Mouse (Mus musculus): ENCODE measurements around the gene Gm12184. TPM values are rescaled to one million over a fixed set of nuclear protein-coding genes. Genes with fewer than 3 reads are reported as not detected.
A peak's percentile ranks its signal among the peaks of the same experiment; 100 is the strongest.

Gene Gm12184
- polyA plus RNA-seq, 1 experiment from 2014 or later: 5.2 TPM

- ATAC-seq: no peak
- Histone ChIP-seq H3K9ac (no peak overlapping the region), H3K27ac (no peak overlapping the region), H3K9me3 (replicated peaks) (no peaks in the 10 kb centered on the region), H3K27me3 (no peaks in the 10 kb centered on the region), H3K4me2 (no peak overlapping the region), H3K4me1 (0 out of 2 replicates have a peak, but pooled peaks cover 3% of the 10 kb centered on the region), H3K36me3 (ENCODE audit: poor library complexity, severe bottlenecking) (no peaks in the 10 kb centered on the region), H3K4me3 (no peak overlapping the region)
- 64% methylated on average over 8 of the region's 8 CpGs for WGBS
These were observed 35.5 kb downstream of the Gm12184 start for GRCm38 (mm10) chr11:48790946-48791345.

- Histone ChIP-seq H3K27ac (no peak overlapping the region), H3K9me3 (replicated peaks) (no peaks in the 10 kb centered on the region; the same call in 1 of the 2 replicates), H3K9ac (peak overlapping the region; percentile 37; the same call in 1 of the 2 replicates), H3K4me2 (peak overlapping the region; percentile 54), H3K4me3 (peak overlapping the region; percentile 25; the same call in 1 of the 2 replicates), H3K36me3 (ENCODE audit: poor library complexity, severe bottlenecking) (no peaks in the 10 kb centered on the region), H3K4me1 (0 out of 2 replicates have a peak, but pooled peaks cover 3% of the 10 kb centered on the region), H3K27me3 (no peaks in the 10 kb centered on the region)
- 15% methylated on average over 20 of the region's 20 CpGs for WGBS
- ATAC-seq: peak; percentile 62
These were observed 36.3 kb downstream of the Gm12184 start for GRCm38 (mm10) chr11:48789973-48790823.

GRCm38 (mm10) chr11:48789215-48789614 lies 37.2 kb downstream of the Gm12184 start:
- WGBS: 89% methylated on average over 5 of the region's 5 CpGs
- H3K27me3 ChIP-seq: no peaks in the 10 kb centered on the region
- H3K9ac ChIP-seq: no peak overlapping the region
- no peak overlapping the region for H3K4me2 ChIP-seq
- no peak overlapping the region for H3K4me3 ChIP-seq
- 0 out of 2 replicates have a peak, but pooled peaks cover 3% of the 10 kb centered on the region for H3K4me1 ChIP-seq
- no peak for ATAC-seq
- no peak overlapping the region for H3K27ac ChIP-seq
- no peaks in the 10 kb centered on the region; the same call in 1 of the 2 replicates for H3K9me3 ChIP-seq (replicated peaks)
- no peaks in the 10 kb centered on the region for H3K36me3 ChIP-seq (ENCODE audit: poor library complexity, severe bottlenecking)

GRCm38 (mm10) chr11:48788311-48789089 lies 38.0 kb downstream of the Gm12184 start:
- peak; percentile 84 for ATAC-seq
- peak overlapping the region; percentile 40 for H3K4me3 ChIP-seq
- no peak overlapping the region for H3K27ac ChIP-seq
- H3K27me3 ChIP-seq: no peaks in the 10 kb centered on the region
- peak overlapping the region; percentile 59 for H3K4me2 ChIP-seq
- 0 out of 2 replicates have a peak, but pooled peaks cover 3% of the 10 kb centered on the region for H3K4me1 ChIP-seq
- H3K36me3 ChIP-seq (ENCODE audit: poor library complexity, severe bottlenecking): no peaks in the 10 kb centered on the region
- 7% methylated on average over 16 of the region's 16 CpGs for WGBS
- no peaks in the 10 kb centered on the region; the same call in 1 of the 2 replicates for H3K9me3 ChIP-seq (replicated peaks)
- H3K9ac ChIP-seq: peak overlapping the region; percentile 65

GRCm38 (mm10) chr11:48787455-48788211 lies 38.8 kb downstream of the Gm12184 start:
- H3K4me3 ChIP-seq: peak overlapping the region; percentile 40

GRCm38 (mm10) chr11:48782243-48782642 lies 44.2 kb downstream of the Gm12184 start:
- Histone ChIP-seq H3K27ac (no peak overlapping the region), H3K4me1 (no peaks in the 10 kb centered on the region), H3K9me3 (replicated peaks) (peaks cover 5% of the 10 kb centered on the region; the same call in 1 of the 2 replicates), H3K9ac (no peak overlapping the region), H3K4me3 (no peak overlapping the region), H3K36me3 (ENCODE audit: poor library complexity, severe bottlenecking) (no peaks in the 10 kb centered on the region), H3K27me3 (no peaks in the 10 kb centered on the region), H3K4me2 (no peak overlapping the region)
- no peak for ATAC-seq
- WGBS: 81% methylated on average over 4 of the region's 4 CpGs

More at GRCm38 (mm10) chr11:48787455-48788211, 38.8 kb downstream of the Gm12184 start:
- 0 out of 2 replicates have a peak, but pooled peaks cover 3% of the 10 kb centered on the region for H3K4me1 ChIP-seq
- peak overlapping the region; percentile 65; the same call in 1 of the 2 replicates for H3K9ac ChIP-seq
- H3K36me3 ChIP-seq (ENCODE audit: poor library complexity, severe bottlenecking): no peaks in the 10 kb centered on the region
- peak overlapping the region; percentile 59 for H3K4me2 ChIP-seq
- no peak overlapping the region for H3K27ac ChIP-seq
- no peaks in the 10 kb centered on the region for H3K27me3 ChIP-seq
- ATAC-seq: peak; percentile 70
- 53% methylated on average over 10 of the region's 10 CpGs for WGBS
- no peaks in the 10 kb centered on the region; the same call in 1 of the 2 replicates for H3K9me3 ChIP-seq (replicated peaks)

GRCm38 (mm10) chr11:48779450-48779849 lies 47.0 kb downstream of the Gm12184 start:
- Histone ChIP-seq H3K4me1 (peaks cover 1% of the 10 kb centered on the region; the same call in 1 of the 2 replicates), H3K4me3 (no peak overlapping the region), H3K9ac (no peak overlapping the region), H3K9me3 (replicated peaks) (0 out of 2 replicates have a peak, but pooled peaks cover 5% of the 10 kb centered on the region), H3K36me3 (ENCODE audit: poor library complexity, severe bottlenecking) (no peaks in the 10 kb centered on the region), H3K27ac (no peak overlapping the region), H3K27me3 (no peaks in the 10 kb centered on the region), H3K4me2 (no peak overlapping the region)
- ATAC-seq: no peak
- 36% methylated on average over 7 of the region's 7 CpGs for WGBS

- 93% methylated on average over 9 of the region's 9 CpGs for WGBS
- Histone ChIP-seq H3K27ac (no peak overlapping the region), H3K36me3 (ENCODE audit: poor library complexity, severe bottlenecking) (no peaks in the 10 kb centered on the region), H3K27me3 (no peaks in the 10 kb centered on the region), H3K4me2 (no peak overlapping the region), H3K9ac (no peak overlapping the region), H3K4me3 (no peak overlapping the region), H3K9me3 (replicated peaks) (0 out of 2 replicates have a peak, but pooled peaks cover 5% of the 10 kb centered on the region), H3K4me1 (peaks cover 5% of the 10 kb centered on the region; the same call in 1 of the 2 replicates)
- no peak for ATAC-seq
These were observed 49.2 kb downstream of the Gm12184 start for GRCm38 (mm10) chr11:48777303-48777702.

- no peak overlapping the region for H3K4me3 ChIP-seq
- no peak overlapping the region for H3K27ac ChIP-seq
- no peak overlapping the region for H3K9ac ChIP-seq
- peaks cover 5% of the 10 kb centered on the region; the same call in 1 of the 2 replicates for H3K4me1 ChIP-seq
- H3K9me3 ChIP-seq (replicated peaks): no peaks in the 10 kb centered on the region
- ATAC-seq: no peak
- H3K27me3 ChIP-seq: no peaks in the 10 kb centered on the region
- WGBS: 47% methylated on average over 9 of the region's 9 CpGs
- no peaks in the 10 kb centered on the region for H3K36me3 ChIP-seq (ENCODE audit: poor library complexity, severe bottlenecking)
- no peak overlapping the region for H3K4me2 ChIP-seq
These were observed 49.8 kb downstream of the Gm12184 start for GRCm38 (mm10) chr11:48776664-48777063.

- 3% methylated on average over 7 of the region's 7 CpGs for WGBS
- H3K9me3 ChIP-seq (replicated peaks): no peaks in the 10 kb centered on the region
- H3K9ac ChIP-seq: no peak overlapping the region
- no peak overlapping the region for H3K4me3 ChIP-seq
- peaks cover 5% of the 10 kb centered on the region; the same call in 1 of the 2 replicates for H3K4me1 ChIP-seq
- H3K27me3 ChIP-seq: no peaks in the 10 kb centered on the region
- H3K27ac ChIP-seq: no peak overlapping the region
- ATAC-seq: peak; percentile 54; the same call in 1 of the 2 replicates
- 0 out of 2 replicates have a peak overlapping the region, but pooled peaks have one; percentile 24 for H3K4me2 ChIP-seq
- no peaks in the 10 kb centered on the region for H3K36me3 ChIP-seq (ENCODE audit: poor library complexity, severe bottlenecking)
These were observed 51.0 kb downstream of the Gm12184 start for GRCm38 (mm10) chr11:48775483-48775882.

All from forebrain, embryonic 13.5 days (tissue).